In genomic region chr8:34449391-34450044, GRCm38 (mm10) we compare ENCODE assay signal across 26 mouse cellular contexts.
"Had no signal": no experiment of that assay in that cellular context is flagged by ENCODE, and none has a peak within 500 bp of the region (broad histone marks: within the 10 kb centered on the region; RNA-seq: fewer than 3 reads in every experiment).

No protein-coding gene starts in this region.

- H3K27ac ChIP-seq: gastrocnemius, adult 2 months; hindbrain, embryonic 12.5 days; hindbrain, embryonic 14.5 days; intestine, embryonic 15.5 days; layer of hippocampus, adult 2 months; left cerebral cortex, adult 2 months; limb, embryonic 10.5 days; limb, embryonic 12.5 days; liver, embryonic 13.5 days; liver, embryonic 15.5 days had no signal

- H3K4me1 ChIP-seq: liver, embryonic 15.5 days had no signal

- H3K4me3 ChIP-seq: gastrocnemius, adult 2 months; heart, embryonic 13.5 days; hindbrain, embryonic 10.5 days; hindbrain, embryonic 12.5 days; intestine, embryonic 15.5 days; layer of hippocampus, adult 2 months; left cerebral cortex, adult 2 months; limb, embryonic 10.5 days; limb, embryonic 12.5 days; liver, embryonic 13.5 days; liver, embryonic 15.5 days had no signal

- H3K27me3 ChIP-seq: heart, embryonic 13.5 days; hindbrain, embryonic 12.5 days; intestine, embryonic 15.5 days; limb, embryonic 12.5 days; liver, embryonic 13.5 days; liver, embryonic 15.5 days had no signal

- DNase-seq: gastrocnemius, adult 2 months; gastrocnemius, postnatal 10 days; gastrocnemius, postnatal 25 days; heart, adult 18-20 months; heart, postnatal 10 days; heart, postnatal 4 days; kidney, adult 2 months; kidney, postnatal 10 days; kidney, postnatal 4 days; liver; liver, embryonic 13.5 days; liver, postnatal 0 days had no signal

- H3K9ac ChIP-seq: hindbrain, embryonic 12.5 days; hindbrain, embryonic 14.5 days; intestine, embryonic 15.5 days; limb, embryonic 12.5 days; liver, embryonic 13.5 days; liver, embryonic 15.5 days; liver, postnatal 0 days had no signal

- H3K9me3 ChIP-seq: heart, embryonic 13.5 days; hindbrain, embryonic 12.5 days; intestine, embryonic 15.5 days; limb, embryonic 10.5 days; liver, embryonic 13.5 days; liver, embryonic 15.5 days had no signal

- ATAC-seq: hindbrain, embryonic 16.5 days; inflammation-experienced regulatory T-cells, adult 6 months; intestine, embryonic 15.5 days; intestine, postnatal 0 days; liver, postnatal 0 days had no signal

- H3K36me3 ChIP-seq: heart, embryonic 13.5 days; hindbrain, embryonic 10.5 days; hindbrain, embryonic 12.5 days; intestine, embryonic 15.5 days; limb, embryonic 10.5 days; limb, embryonic 12.5 days; liver, embryonic 13.5 days; liver, embryonic 15.5 days had no signal

- H3K4me2 ChIP-seq: hindbrain, embryonic 12.5 days; hindbrain, embryonic 14.5 days; limb, embryonic 12.5 days; liver, embryonic 11.5 days; liver, embryonic 13.5 days; liver, embryonic 15.5 days had no signal
